Mouse (Mus musculus): ENCODE data around the gene Per2.

- TF ChIP-seq POLR2A (IDR thresholded peaks at IDR 0.05; ENCODE audit: low read depth, low read length) (no peak), CTCF (IDR thresholded peaks at IDR 0.05; ENCODE audit: extremely low read depth, insufficient read depth, insufficient read length, insufficient replicate concordance) (no peak)
These were observed 782 bp downstream of the Per2 start for GRCm38 (mm10) chr1:91458223-91458861.

Measured in spleen, adult 2 months (tissue).